Mouse (Mus musculus): ENCODE results near the gene Sfn. TPM values are rescaled to one million over a fixed set of nuclear protein-coding genes. Genes with fewer than 3 reads are reported as not detected.

The Sfn gene
- total RNA-seq, 1 experiment from 2014 or later: 7.1 TPM

- no peak for ATAC-seq (replicated peaks; ENCODE audit: insufficient number of reproducible peaks, low FRiP score, low TSS enrichment, poor library complexity, severe bottlenecking)
Observed at GRCm38 (mm10) chr4:133598616-133599015, 3.4 kb downstream of the Sfn start.

- ATAC-seq (replicated peaks; ENCODE audit: insufficient number of reproducible peaks, low FRiP score, low TSS enrichment, poor library complexity, severe bottlenecking): no peak
Observed at GRCm38 (mm10) chr4:133596084-133596483, 5.9 kb downstream of the Sfn start.

GRCm38 (mm10) chr4:133595538-133595937, 6.4 kb downstream of the Sfn start:
- ATAC-seq (replicated peaks; ENCODE audit: insufficient number of reproducible peaks, low FRiP score, low TSS enrichment, poor library complexity, severe bottlenecking): no peak

- ATAC-seq (replicated peaks; ENCODE audit: insufficient number of reproducible peaks, low FRiP score, low TSS enrichment, poor library complexity, severe bottlenecking): peak; percentile 81
Observed at GRCm38 (mm10) chr4:133592570-133592969, 9.4 kb downstream of the Sfn start.

- peak; percentile 88 for ATAC-seq (replicated peaks; ENCODE audit: insufficient number of reproducible peaks, low FRiP score, low TSS enrichment, poor library complexity, severe bottlenecking)
Observed at GRCm38 (mm10) chr4:133584059-133584951, 17.7 kb downstream of the Sfn start, which contains the start of gene Gpn2. Gene Gpn2, plus strand, starts transcription at chr4:133584362.

GRCm38 (mm10) chr4:133583690-133584058, 18.3 kb downstream of the Sfn start:
- 0 out of 2 replicates have a peak, but pooled peaks have one; percentile 2 for ATAC-seq (replicated peaks; ENCODE audit: insufficient number of reproducible peaks, low FRiP score, low TSS enrichment, poor library complexity, severe bottlenecking)

- ATAC-seq (replicated peaks; ENCODE audit: insufficient number of reproducible peaks, low FRiP score, low TSS enrichment, poor library complexity, severe bottlenecking): no peak
Observed at GRCm38 (mm10) chr4:133577983-133578382, 24.0 kb downstream of the Sfn start.

GRCm38 (mm10) chr4:133574843-133575202, 27.1 kb downstream of the Sfn start:
- no peak for ATAC-seq (replicated peaks; ENCODE audit: insufficient number of reproducible peaks, low FRiP score, low TSS enrichment, poor library complexity, severe bottlenecking)

GRCm38 (mm10) chr4:133574070-133574842, 27.7 kb downstream of the Sfn start, which contains the start of gene Gpatch3:
Gene Gpatch3, plus strand, starts transcription at chr4:133574745.
- ATAC-seq (replicated peaks; ENCODE audit: insufficient number of reproducible peaks, low FRiP score, low TSS enrichment, poor library complexity, severe bottlenecking): peak; percentile 97

GRCm38 (mm10) chr4:133570066-133570466, 31.9 kb downstream of the Sfn start:
- no peak for ATAC-seq (replicated peaks; ENCODE audit: insufficient number of reproducible peaks, low FRiP score, low TSS enrichment, poor library complexity, severe bottlenecking)

- no peak for ATAC-seq (replicated peaks; ENCODE audit: insufficient number of reproducible peaks, low FRiP score, low TSS enrichment, poor library complexity, severe bottlenecking)
Observed at GRCm38 (mm10) chr4:133569291-133570065, 32.5 kb downstream of the Sfn start.

- no peak for ATAC-seq (replicated peaks; ENCODE audit: insufficient number of reproducible peaks, low FRiP score, low TSS enrichment, poor library complexity, severe bottlenecking)
Observed at GRCm38 (mm10) chr4:133567251-133567650, 34.7 kb downstream of the Sfn start.

GRCm38 (mm10) chr4:133563123-133563571, 38.8 kb downstream of the Sfn start:
- ATAC-seq (replicated peaks; ENCODE audit: insufficient number of reproducible peaks, low FRiP score, low TSS enrichment, poor library complexity, severe bottlenecking): 0 out of 2 replicates have a peak, but pooled peaks have one; percentile 9

- no peak for ATAC-seq (replicated peaks; ENCODE audit: insufficient number of reproducible peaks, low FRiP score, low TSS enrichment, poor library complexity, severe bottlenecking)
Observed at GRCm38 (mm10) chr4:133561622-133562021, 40.3 kb downstream of the Sfn start.

- no peak for ATAC-seq (replicated peaks; ENCODE audit: insufficient number of reproducible peaks, low FRiP score, low TSS enrichment, poor library complexity, severe bottlenecking)
Observed at GRCm38 (mm10) chr4:133559846-133560245, 42.1 kb downstream of the Sfn start.

GRCm38 (mm10) chr4:133557041-133557717, 44.8 kb downstream of the Sfn start:
- ATAC-seq (replicated peaks; ENCODE audit: insufficient number of reproducible peaks, low FRiP score, low TSS enrichment, poor library complexity, severe bottlenecking): no peak

GRCm38 (mm10) chr4:133553448-133554330, 48.3 kb downstream of the Sfn start:
- no peak for ATAC-seq (replicated peaks; ENCODE audit: insufficient number of reproducible peaks, low FRiP score, low TSS enrichment, poor library complexity, severe bottlenecking)
